Mouse (Mus musculus) ES-Bruce4 (cell line): Measurements from ENCODE around the gene Pars2.

Experiments
- CTCF ChIP-seq: IDR thresholded peaks from one replicate; pipeline ENCODE4 v1.8.1; 2011; ENCODE audit warnings: low read depth, low read length
- POLR2A ChIP-seq: IDR thresholded peaks from one replicate; pipeline ENCODE4 v1.8.1; 2011; ENCODE audit warnings: low read length; ENCODE audit not compliant: insufficient read depth

- no peak for TF ChIP-seq CTCF
- no peak for TF ChIP-seq POLR2A
These were observed 7.2 kb upstream of the Pars2 start for GRCm38 (mm10) chr4:106643483-106644217.
